Mouse (Mus musculus) heart, adult 11 months (tissue): Measurements from ENCODE around the gene Slc25a31.

ENCODE experiments used
- DNase-seq: peaks from one replicate; pipeline ENCODE4 v3.0.0; 2022

Gene Slc25a31

GRCm38 (mm10) chr3:40738381-40738912, 29.8 kb downstream of the Slc25a31 start:
- no peak for DNase-seq

- DNase-seq, result no peak
These were observed 35.6 kb downstream of the Slc25a31 start, which contains the start of gene Hspa4l for GRCm38 (mm10) chr3:40744024-40744835. TSS of gene Hspa4l (plus strand) at chr3:40744495.

- DNase-seq, result peak; percentile 99
These were observed 36.4 kb downstream of the Slc25a31 start for GRCm38 (mm10) chr3:40744836-40745660.

GRCm38 (mm10) chr3:40745661-40746547, 37.2 kb downstream of the Slc25a31 start:
- DNase-seq, result no peak

GRCm38 (mm10) chr3:40760746-40761145, 52.1 kb downstream of the Slc25a31 start:
- no peak for DNase-seq

GRCm38 (mm10) chr3:40761312-40761711, 52.7 kb downstream of the Slc25a31 start:
- no peak for DNase-seq
